Mouse (Mus musculus) midbrain, embryonic 14.5 days (tissue): ENCODE measurements around the gene Psmb3. TPM values are rescaled to one million over a fixed set of nuclear protein-coding genes. Genes with fewer than 3 reads are reported as not detected.

Experiments used
- ATAC-seq: fragments of 200-750 bp; cut with Nextera tagmentation; 2 replicates; pipeline ENCODE4 v1.8.0; 2017; ENCODE audit warnings: moderate number of reproducible peaks, moderate library complexity; ENCODE audit not compliant: low FRiP score, low TSS enrichment
- DNase-seq: peaks from one replicate; pipeline ENCODE4 v3.0.0-alpha.2; 2015
- H3K27ac ChIP-seq: fragments of 300-500 bp; sonication (generic); replicated peaks from 2 replicates; pipeline ENCODE4 v1.5.1; 2014; ENCODE audit warnings: mild to moderate bottlenecking, low read depth, low read length, moderate library complexity
- H3K27me3 ChIP-seq: fragments of 300-500 bp; sonication (generic); 2 replicates; pipeline ENCODE4 v1.6.1; 2014; ENCODE audit warnings: low read length, control low read depth, mixed read lengths; ENCODE audit not compliant: control insufficient read depth, insufficient read depth
- H3K36me3 ChIP-seq: fragments of 300-500 bp; sonication (generic); 2 replicates; pipeline ENCODE4 v1.6.1; 2014; ENCODE audit warnings: low read length, control low read depth; ENCODE audit not compliant: control insufficient read depth, insufficient read depth
- H3K4me1 ChIP-seq: fragments of 300-500 bp; sonication (generic); 2 replicates; pipeline ENCODE4 v1.6.1; 2014; ENCODE audit warnings: mild to moderate bottlenecking, antibody characterized with exemption, low read length, control low read depth; ENCODE audit not compliant: control insufficient read depth, insufficient read depth
- H3K4me2 ChIP-seq: fragments of 300-500 bp; sonication (generic); 2 replicates; pipeline ENCODE4 v1.6.1; 2014; ENCODE audit warnings: mild to moderate bottlenecking, low read length, moderate library complexity
- H3K4me3 ChIP-seq: fragments of 300-500 bp; sonication (generic); replicated peaks from 2 replicates; pipeline ENCODE4 v1.5.1; 2014; ENCODE audit warnings: low read depth, low read length
- H3K9ac ChIP-seq: fragments of 300-500 bp; sonication (generic); replicated peaks from 2 replicates; pipeline ENCODE4 v1.6.1; 2014; ENCODE audit warnings: mild to moderate bottlenecking, low read length, moderate library complexity
- H3K9me3 ChIP-seq: fragments of 300-500 bp; sonication (generic); 2 replicates; pipeline ENCODE4 v1.6.1; 2016; ENCODE audit warnings: low read length, control low read depth, mixed read lengths; ENCODE audit not compliant: control insufficient read depth
- WGBS: fragments of 180-500 bp; shearing (Covaris S2); extraction: QIAGEN DNeasy Blood & Tissue Kit; methylation state at CpG from one replicate; pipeline ENCODE4 v1.1.7; 2014; 5-methylcytosine and 5-hydroxymethylcytosine counted together
- polyA plus RNA-seq: library from polyadenylated mRNA; unstranded; fragments of >200 nt; fragmentation: Nextera tagmentation; extraction: Ambion mirVana; gene quantifications from 2 replicates; pipeline ENCODE4 v1.2.1, GENCODE M21; 2014

The Psmb3 gene
- polyA plus RNA-seq, 1 experiment from 2014 or later = 456 TPM

DNA sequence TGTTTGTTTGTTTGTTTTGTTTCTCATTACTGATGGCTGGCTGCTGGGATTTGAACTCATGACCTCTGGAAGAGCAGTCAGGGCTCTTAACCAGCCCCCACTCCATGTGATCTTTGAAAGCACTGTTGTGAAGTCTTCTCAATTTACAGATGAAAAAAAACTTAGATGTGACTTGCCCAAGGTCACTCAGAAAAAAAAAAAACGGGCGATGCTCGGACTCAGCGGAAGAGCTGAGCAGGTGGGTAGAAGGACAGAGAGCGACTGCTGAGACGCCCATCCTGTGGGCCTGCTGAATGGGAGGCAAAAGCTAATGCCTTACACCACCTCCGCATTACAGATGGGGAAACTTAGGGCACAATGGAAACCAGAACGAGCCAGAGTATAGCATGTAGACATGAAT is 6.5 kb upstream of the Psmb3 start:
- Histone ChIP-seq H3K4me3 (peak overlapping the region; percentile 93), H3K9me3 (no peaks in the 10 kb centered on the region), H3K4me1 (peaks cover 49% of the 10 kb centered on the region), H3K9ac (0 out of 2 replicates have a peak overlapping the region, but pooled peaks have one; percentile 23), H3K27me3 (no peaks in the 10 kb centered on the region), H3K36me3 (peaks cover 17% of the 10 kb centered on the region), H3K4me2 (peak overlapping the region; percentile 65), H3K27ac (0 out of 2 replicates have a peak overlapping the region, but pooled peaks have one; percentile 79)
- ATAC-seq (no peak), DNase-seq (no peak)
- 76% methylated on average over 8 of the region's 8 CpGs for WGBS

DNA sequence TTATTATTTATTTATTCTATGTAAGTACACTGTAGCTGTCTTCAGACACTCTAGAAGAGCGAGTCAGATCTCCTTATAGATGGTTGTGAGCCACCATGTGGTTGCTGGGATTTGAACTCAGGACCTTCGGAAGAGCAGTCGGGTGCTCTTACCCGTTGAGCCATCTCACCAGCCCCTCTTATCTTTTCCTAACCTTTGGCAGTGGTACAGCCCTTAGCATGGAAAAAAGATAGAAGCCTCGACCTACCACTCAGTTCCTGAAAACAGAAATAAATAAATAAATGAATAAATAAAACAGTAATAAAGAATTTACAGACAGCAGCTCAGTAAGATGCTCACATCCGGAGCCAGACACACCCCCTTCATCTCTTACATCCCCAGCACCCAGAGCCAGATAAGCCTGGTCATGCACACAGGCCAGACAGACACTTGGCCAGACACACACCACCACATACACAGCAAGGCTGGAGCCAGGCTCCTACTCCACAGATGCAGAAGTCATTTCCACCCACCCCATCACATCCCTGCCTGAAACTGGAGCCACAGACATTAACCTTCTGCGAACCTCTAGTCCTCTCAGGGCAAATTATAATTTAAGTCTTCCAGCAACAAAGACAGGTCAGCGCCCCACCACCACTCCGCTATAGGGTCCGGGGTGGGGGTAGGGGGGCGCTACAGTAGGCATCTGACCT is 5.9 kb upstream of the Psmb3 start:
- no peaks in the 10 kb centered on the region for H3K27me3 ChIP-seq
- H3K9ac ChIP-seq = peak overlapping the region; percentile 96
- 53% methylated on average over 11 of the region's 11 CpGs for WGBS
- no peaks in the 10 kb centered on the region for H3K9me3 ChIP-seq
- DNase-seq = no peak
- peaks cover 54% of the 10 kb centered on the region for H3K4me1 ChIP-seq
- peak overlapping the region; percentile 65 for H3K4me2 ChIP-seq
- ATAC-seq = no peak
- H3K27ac ChIP-seq = peak overlapping the region; percentile 98
- H3K4me3 ChIP-seq = peak overlapping the region; percentile 93
- H3K36me3 ChIP-seq = peaks cover 11% of the 10 kb centered on the region

DNA sequence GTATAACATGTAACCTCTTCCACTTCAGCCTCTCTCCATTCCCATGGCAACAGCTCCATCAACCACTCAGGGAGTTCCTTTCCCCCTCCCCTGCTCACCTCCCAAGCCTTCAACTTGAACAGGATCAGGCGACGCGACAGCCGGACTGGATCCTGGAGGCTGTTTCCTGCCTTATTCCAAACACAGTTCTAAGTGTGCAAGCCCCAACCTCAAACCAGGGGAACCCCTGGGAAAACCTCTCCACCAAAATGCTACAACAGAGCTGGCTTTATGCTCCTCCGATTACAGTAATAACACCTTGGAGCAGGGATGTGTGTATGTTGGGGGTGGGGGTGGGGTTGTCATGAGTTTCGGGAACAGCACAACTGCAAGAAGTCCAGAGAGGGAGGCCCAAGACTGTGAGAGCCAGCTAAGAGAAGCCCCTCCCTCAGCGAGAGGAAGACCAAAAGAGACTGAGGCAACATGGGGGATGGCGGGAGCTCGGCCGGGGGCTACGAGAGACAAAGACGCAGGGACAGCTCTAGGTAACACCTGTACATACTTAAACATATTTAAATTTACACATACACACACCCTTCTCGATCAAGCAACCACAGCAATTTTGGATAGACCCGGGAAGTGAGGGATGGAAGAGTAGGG is 5.2 kb upstream of the Psmb3 start:
- no peaks in the 10 kb centered on the region for H3K27me3 ChIP-seq
- H3K4me1 ChIP-seq = peaks cover 54% of the 10 kb centered on the region
- H3K4me2 ChIP-seq = peak overlapping the region; percentile 65
- WGBS = under 1% methylated on average over 14 of the region's 14 CpGs
- peak overlapping the region; percentile 96 for H3K9ac ChIP-seq
- DNase-seq (peak; percentile 68), ATAC-seq (no peak)
- H3K9me3 ChIP-seq = no peaks in the 10 kb centered on the region
- H3K36me3 ChIP-seq = peaks cover 4% of the 10 kb centered on the region
- peak overlapping the region; percentile 98 for H3K27ac ChIP-seq
- peak overlapping the region; percentile 93 for H3K4me3 ChIP-seq

DNA sequence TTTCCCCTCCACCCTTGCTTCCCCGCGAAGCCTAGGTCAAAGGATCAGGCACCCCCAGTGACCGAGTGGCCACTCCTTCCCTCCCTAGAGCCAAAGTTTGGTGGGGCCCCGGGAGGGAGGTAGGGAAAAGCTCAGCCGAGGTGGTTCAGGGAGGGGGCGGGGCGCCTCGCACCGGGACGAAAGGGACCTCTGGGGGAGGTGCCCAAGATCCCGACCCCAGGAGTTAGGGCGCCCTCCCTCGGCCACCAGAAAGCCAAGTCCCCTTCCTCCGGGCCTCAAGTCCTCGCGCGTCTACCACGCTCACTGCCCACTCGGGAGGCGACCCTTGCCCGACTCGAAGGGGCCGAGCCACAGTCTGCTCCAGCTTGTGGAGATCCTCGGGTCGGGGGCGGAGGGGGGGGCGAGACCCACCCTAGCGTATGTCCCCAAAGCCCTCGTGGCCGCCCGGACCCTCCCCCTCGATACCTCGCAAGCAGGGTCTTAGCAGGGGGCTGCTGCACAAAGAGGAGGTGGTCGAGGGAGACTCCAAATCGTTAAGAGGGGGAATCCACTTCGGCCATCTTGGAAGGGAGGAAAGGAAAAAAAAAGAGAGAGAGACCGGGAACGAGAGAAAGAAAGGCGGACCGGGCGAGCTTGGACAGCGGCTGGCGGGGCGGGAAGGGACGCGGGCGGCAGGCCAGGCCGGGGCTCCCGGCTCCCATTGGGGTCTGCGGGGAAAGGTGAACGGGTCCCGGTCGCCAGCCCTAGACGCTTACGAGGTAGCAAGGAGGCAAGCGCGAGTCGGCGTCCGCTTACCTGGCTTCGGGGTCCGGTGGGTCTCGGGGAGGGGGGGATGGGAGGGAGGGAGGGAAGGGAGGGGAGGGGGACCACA is 4.2 kb upstream of the Psmb3 start:
- Histone ChIP-seq H3K27me3 (no peaks in the 10 kb centered on the region), H3K9me3 (no peaks in the 10 kb centered on the region), H3K36me3 (no peaks in the 10 kb centered on the region), H3K4me1 (peaks cover 57% of the 10 kb centered on the region), H3K4me2 (peak overlapping the region; percentile 65), H3K4me3 (peak overlapping the region; percentile 93), H3K27ac (peak overlapping the region; percentile 98), H3K9ac (peak overlapping the region; percentile 96)
- under 1% methylated on average over 58 of the region's 63 CpGs for WGBS
- DNase-seq (peak; percentile 81), ATAC-seq (no peak)

DNA sequence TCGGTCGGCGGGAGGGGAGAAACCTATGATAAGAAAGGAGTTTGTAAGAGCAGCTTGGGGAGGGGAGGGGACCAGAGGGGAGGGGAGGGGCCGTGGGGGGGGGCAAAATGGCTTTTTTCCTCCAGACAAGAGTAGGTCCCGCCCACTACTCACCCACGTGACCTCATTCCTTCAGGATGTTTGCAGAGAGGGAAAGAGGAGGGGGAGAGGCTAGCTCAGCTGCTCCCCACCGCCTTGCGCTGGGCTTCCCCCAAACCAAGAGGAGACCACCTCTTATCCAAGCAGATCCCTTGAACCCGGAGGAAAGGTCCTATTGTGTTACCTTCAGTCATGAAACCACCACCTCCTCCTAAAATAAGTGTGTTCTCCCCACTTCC is 3.6 kb upstream of the Psmb3 start:
- H3K27me3 ChIP-seq = no peaks in the 10 kb centered on the region
- WGBS = 0% methylated on average over 6 of the region's 9 CpGs
- peak overlapping the region; percentile 98 for H3K27ac ChIP-seq
- ATAC-seq (peak; percentile 66), DNase-seq (peak; percentile 96)
- H3K4me3 ChIP-seq = peak overlapping the region; percentile 93
- H3K9me3 ChIP-seq = no peaks in the 10 kb centered on the region
- peak overlapping the region; percentile 96 for H3K9ac ChIP-seq
- no peaks in the 10 kb centered on the region for H3K36me3 ChIP-seq
- H3K4me1 ChIP-seq = peaks cover 58% of the 10 kb centered on the region
- peak overlapping the region; percentile 65 for H3K4me2 ChIP-seq

DNA sequence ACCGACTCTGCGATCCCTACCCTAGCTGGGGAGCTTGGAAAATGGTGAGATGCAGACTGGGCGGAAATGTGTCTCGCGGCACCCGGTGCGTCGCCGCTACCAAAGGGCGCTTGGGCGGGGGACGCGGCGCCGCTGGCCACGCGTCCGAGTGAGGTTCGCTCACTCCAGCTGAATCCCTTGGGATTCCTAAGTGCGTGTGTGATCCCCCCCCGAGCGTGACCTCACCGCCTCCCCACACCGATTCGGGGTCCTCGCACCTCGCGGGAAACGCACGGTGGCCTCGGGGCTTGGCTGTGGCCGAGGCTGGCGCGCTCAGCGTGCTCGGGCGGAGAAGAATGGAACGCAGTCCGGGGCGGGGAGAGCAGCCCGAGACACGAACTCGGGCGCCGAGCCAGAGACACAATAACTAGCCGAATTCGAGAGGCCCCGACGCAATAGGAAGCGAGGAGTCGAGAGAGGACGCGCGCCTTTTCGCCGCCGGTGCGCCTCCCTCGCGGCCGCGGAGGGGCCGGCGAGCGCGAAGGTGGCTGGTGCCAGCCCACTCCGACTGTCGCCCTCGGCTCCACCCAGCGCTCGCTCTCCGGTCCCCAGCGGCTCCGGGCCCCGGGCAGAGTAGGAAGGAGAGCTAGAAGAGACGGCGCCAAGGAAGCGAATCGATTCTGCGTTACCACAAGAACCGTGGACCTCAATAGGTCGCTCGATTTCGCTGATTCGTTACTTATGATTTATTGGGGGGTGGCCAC is 3.0 kb upstream of the Psmb3 start, which contains the start of gene Pcgf2:
Pcgf2 (minus strand) TSS at position 495 of the 743 bp plus-strand sequence.
- WGBS = under 1% methylated on average over 85 of the region's 85 CpGs
- peak within 1 kb of the TSS; percentile 96 for H3K9ac ChIP-seq
- DNase-seq (peak; percentile 87), ATAC-seq (peak; percentile 12)
- no peaks in the 10 kb centered on the region for H3K9me3 ChIP-seq
- H3K4me2 ChIP-seq = peak within 1 kb of the TSS; percentile 65
- no peaks in the 10 kb centered on the region for H3K27me3 ChIP-seq
- peak within 1 kb of the TSS; percentile 98 for H3K27ac ChIP-seq
- peak within 1 kb of the TSS; percentile 93 for H3K4me3 ChIP-seq
- H3K36me3 ChIP-seq = no peaks in the 10 kb centered on the region
- H3K4me1 ChIP-seq = peaks cover 52% of the 10 kb centered on the region

DNA sequence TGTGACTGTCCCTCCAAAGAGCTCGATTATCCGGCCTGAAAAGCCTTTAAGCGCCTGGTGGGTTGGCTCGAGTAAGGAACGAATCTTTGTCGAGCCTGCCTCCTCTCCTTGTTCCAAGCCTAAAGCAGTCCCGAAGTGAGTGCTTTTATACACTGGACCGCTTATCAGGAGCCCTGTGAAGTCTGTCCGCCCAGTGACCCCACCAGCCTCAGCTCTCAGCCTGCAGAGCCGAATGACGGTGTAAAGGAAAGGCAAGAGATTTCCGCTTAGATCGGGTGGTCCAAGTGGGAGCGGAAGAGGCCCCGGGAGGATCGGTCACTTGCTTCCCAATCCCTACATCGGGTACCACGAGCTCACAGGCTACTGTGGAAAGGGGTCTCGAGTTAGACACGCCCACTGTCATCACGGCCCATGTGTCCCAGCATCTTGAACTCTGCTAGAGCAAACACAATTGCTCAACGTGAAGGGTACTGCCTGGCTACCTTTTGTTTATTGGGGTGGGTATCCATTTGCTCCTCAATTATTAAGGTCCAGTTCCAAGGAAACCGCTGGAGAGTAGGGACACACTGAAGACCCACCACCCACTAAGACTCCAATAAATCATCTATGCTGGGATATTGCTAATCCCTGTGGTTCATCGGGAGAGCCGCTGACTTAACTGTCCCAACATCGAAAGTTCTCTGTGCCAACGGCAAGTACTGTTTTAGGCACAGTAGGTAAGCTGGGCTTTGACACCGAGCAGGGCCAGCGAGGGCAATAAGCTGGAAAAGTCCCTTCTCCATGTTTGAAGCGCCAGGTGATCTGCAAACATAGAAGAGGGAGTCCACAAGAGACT is 2.2 kb upstream of the Psmb3 start:
- peaks cover 44% of the 10 kb centered on the region for H3K4me1 ChIP-seq

More for the DNA sequence above, 2.2 kb upstream of the Psmb3 start:
- peak; percentile 58 for DNase-seq
- peak overlapping the region; percentile 96 for H3K9ac ChIP-seq
- no peak for ATAC-seq
- peaks cover 5% of the 10 kb centered on the region for H3K36me3 ChIP-seq
- peak overlapping the region; percentile 65 for H3K4me2 ChIP-seq
- WGBS = 18% methylated on average over 30 of the region's 30 CpGs
- H3K9me3 ChIP-seq = no peaks in the 10 kb centered on the region
- peak overlapping the region; percentile 98 for H3K27ac ChIP-seq
- H3K4me3 ChIP-seq = peak overlapping the region; percentile 93
- no peaks in the 10 kb centered on the region for H3K27me3 ChIP-seq
